Mouse (Mus musculus): ENCODE measurements around the gene Lcat.

DNA sequence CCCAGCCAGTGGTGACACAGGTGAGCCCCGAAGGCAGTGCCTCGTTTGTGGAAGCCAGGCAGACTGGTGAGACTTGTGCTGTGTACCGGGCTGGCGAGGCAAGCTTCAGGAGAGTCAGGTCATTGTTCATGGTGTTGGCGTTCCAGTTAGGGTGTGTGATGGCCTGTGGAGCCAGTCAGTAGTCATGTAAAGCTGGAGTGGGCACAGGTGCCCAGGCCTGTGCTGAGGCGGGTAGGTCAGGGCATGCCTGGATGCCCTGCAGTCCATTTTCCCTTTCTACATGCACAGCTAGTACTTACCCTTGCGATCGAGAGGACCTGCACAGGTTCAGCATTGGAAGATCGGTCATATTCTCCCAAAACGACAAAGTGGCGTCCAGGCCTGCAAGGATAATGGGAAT is 10.7 kb downstream of the Lcat start:
- TF ChIP-seq CTCF (IDR thresholded peaks at IDR 0.05; ENCODE audit: control insufficient read depth, insufficient read depth, insufficient read length) (no peak), USF1 (IDR thresholded peaks at IDR 0.05; ENCODE audit: low read depth) (no peak), MYOG (IDR thresholded peaks at IDR 0.05; ENCODE audit: control insufficient read depth, extremely low read depth, insufficient read length) (no peak), MYOD1 (IDR thresholded peaks at IDR 0.05; ENCODE audit: control insufficient read depth, insufficient read length, low read depth) (no peak), CEBPB (IDR thresholded peaks at IDR 0.05; ENCODE audit: low read depth) (no peak), MAX (IDR thresholded peaks at IDR 0.05) (no peak), FOSL1 (IDR thresholded peaks at IDR 0.05; ENCODE audit: insufficient read depth, low read length, poor library complexity, severe bottlenecking) (no peak)
